Mouse (Mus musculus) c-Kit-positive CD71-positive TER-119-positive erythroid progenitor cells, embryonic 14.5 days (primary cell): ENCODE data around the gene Itih4.

Experiments
- DNase-seq: peaks from one replicate; pipeline ENCODE4 v3.0.0-alpha.2; 2013; ENCODE audit warnings: low spot score

Itih4 gene

GRCm38 (mm10) chr14:30886204-30886603 is at the start of gene Itih4:
Itih4 (plus strand) TSS chr14:30886476.
- no peak for DNase-seq

DNA sequence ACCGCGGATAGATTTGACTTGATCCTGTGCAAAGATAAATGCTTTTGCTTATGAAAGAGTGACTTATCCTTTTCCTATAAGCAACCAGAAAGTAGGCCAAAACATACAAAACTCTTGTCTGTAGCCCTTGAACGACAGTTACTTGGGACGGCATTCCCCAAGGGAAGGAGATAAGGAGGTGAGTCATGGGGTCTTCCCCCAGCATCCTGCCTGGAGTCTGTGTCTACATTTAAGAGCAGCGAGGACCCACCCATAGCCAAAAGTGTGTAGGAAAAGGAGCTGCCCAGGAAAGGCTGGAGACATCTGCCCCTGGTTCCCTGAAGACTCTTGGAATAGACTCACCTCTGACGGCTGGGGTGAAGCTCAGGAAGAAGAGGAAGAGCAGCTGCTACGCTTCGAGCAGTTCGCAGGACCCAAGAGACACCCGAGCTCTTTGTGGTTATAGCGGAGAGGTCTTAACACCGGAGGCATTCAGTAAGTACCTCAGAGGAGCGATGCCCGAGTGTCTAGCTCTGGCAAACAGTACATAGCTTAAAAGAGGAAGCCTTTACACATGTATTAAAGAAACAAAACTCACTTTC is 48.8 kb upstream of the Itih4 start:
- DNase-seq, result no peak

GRCm38 (mm10) chr14:30843701-30844100 is 42.6 kb upstream of the Itih4 start:
- DNase-seq, result no peak

- DNase-seq, result no peak
Measured at GRCm38 (mm10) chr14:30850504-30850903, 35.8 kb upstream of the Itih4 start.

DNA sequence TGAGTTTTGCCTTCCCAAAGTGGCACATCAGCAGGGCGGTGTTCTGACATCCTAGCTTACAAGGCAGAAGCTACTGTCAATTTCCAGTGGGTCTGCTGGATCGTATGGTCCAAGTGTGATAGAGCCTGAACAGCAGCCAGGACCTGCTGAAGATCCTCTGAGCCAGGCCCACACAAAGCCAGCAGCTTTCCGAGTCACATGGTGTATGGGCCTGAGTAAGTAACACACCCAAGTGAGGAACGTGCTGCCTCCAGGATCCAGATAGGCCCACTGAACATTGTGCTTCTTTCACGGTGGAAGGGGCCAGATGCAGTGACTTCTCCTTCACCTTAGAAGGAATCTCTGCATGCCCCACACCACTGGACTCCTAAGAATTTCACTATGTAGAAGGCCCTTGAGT is 34.0 kb upstream of the Itih4 start:
- DNase-seq, result no peak

GRCm38 (mm10) chr14:30855316-30855715 is 31.0 kb upstream of the Itih4 start:
- DNase-seq, result no peak

DNA sequence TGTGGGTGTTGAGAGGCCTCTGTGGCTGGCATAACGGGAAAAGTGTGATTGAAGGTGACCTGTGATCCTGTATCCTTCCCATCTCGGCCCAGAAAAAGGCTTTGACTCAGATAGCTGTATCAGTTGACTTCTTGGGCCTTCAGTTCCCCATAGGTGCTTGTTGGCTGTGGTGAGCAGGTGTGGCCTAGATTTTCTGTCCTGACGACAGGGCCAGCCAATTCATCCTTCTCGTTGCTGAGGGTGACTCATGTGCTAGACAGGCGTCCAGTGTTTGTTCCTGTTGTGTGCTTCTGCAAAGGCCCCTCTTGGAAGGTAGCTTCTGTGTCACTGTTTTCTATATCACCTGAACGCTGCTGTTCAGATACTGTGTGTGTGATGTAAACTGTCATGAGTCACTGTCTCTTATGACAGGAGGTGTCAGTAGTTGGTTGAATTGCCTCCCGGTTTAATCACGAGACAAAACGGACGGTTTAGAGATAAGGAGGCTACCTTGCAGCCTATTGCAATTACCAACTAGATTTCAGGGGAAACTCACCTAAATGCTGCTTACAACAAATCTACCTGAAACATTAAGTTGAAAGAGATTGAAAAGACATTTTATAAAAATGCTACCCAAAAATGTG is 29.3 kb upstream of the Itih4 start:
- DNase-seq, result no peak

GRCm38 (mm10) chr14:30857990-30858389 is 28.3 kb upstream of the Itih4 start:
- no peak for DNase-seq

DNA sequence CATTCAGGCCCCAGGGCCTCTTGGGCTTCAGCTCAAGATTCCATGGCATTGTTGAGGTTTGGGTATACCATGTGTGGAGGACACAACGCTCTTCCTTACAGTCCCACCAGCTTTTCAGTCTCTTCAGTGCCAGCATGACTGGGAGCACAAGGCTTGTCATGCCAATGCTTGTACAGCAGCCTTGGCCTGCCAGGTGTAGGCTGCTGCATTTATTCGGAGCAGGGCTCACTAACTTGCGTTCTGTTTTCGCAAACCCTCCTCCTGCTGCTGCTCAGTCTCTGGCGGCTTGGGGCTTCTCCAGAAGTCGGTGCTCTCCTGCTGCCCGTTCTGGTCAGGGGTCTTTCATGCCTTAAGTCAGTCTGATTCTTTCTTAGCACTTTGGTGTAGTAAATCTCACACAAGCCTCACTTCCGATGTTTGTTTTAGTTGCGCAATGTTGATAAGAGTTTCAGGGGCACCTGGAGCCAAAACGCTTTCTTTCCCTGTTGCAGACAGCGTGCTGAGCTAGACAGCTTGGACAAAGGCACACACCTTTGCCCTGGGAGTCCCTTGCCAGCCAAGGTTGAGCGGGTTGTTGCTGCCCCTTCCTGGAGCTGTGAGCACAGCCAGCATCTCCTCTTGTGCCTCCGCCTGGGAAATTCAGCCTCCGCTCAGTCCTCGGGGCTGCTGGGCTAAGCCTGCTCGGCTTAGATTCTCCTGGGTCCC is 24.7 kb upstream of the Itih4 start:
- no peak for DNase-seq

- no peak for DNase-seq
Measured at GRCm38 (mm10) chr14:30862368-30862767, 23.9 kb upstream of the Itih4 start.

- no peak for DNase-seq
Measured at GRCm38 (mm10) chr14:30865311-30865710, 21.0 kb upstream of the Itih4 start.

- peak; percentile 65 for DNase-seq
Measured at GRCm38 (mm10) chr14:30867042-30867441, 19.2 kb upstream of the Itih4 start.

DNA sequence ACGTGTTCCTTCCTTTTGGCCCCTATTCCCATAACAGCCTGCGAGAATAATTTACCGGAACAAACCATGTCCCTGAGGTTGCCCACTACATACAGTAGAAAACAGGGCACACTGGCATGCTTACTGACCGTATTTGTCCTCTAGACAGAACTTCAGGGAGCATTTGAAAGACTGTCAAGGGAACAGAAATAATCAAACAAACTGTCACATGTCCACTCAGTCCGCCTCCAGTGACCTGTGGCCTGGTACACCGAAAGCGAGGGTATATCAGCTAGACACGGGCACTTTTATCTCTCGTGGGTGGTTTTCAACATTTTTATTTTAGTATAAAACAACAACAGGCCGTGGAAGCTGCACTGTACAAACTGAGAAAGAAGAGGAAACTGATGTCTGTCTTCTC is 17.4 kb upstream of the Itih4 start:
- no peak for DNase-seq

- no peak for DNase-seq
Measured at GRCm38 (mm10) chr14:30869391-30869801, 16.9 kb upstream of the Itih4 start.

- DNase-seq, result no peak
Measured at GRCm38 (mm10) chr14:30870206-30871147, 15.8 kb upstream of the Itih4 start.

DNA sequence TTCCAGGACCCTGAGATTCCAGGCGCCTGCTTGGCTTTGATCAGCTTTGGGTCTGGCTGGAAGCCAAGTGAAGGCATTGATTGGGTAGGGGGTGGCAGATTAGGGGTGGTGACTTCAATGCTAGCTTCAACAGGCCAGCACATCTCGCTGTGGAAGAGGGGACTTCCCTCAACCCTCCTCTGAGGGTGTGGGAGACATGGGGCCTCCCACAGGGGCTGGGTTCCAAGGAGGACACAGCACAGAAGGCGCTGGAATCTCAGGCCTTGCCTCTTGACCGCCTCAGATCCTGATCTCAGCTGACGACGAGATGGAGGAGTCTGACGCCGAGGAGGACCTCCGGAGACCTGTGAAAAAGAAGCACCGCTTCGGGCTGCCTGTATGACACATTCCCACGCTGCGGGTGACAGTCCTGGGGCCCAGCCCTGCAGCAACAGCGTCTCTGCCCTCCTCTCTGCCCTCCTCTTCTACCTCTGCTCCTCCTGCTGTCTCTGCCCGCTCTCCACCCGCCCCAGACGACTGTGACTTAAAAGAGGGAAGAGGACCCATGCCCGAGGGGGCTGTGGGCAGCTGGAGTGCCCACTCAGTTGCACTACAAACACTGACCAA is 12.1 kb upstream of the Itih4 start:
- DNase-seq, result no peak

GRCm38 (mm10) chr14:30875130-30875865 is 11.0 kb upstream of the Itih4 start:
- DNase-seq, result no peak

DNA sequence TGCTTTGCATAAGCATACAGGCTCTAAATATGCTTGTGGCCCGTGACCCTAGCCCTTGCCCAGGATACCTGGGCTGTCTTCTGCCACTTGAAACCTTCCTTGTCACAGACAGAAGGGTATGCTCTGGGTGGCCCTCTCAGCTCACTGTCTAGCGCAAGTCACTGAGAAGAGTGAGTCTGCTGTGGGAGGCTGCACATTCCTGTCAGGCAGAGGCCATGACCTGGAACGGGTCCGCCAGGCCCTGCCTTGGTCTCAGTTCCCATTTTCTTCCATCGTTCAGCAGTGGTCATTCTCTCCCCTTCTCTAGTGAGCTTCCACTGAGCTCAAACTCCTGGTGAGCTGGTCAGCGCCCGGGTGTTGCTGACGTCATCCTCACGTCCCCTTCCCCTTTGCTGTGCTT is 10.3 kb upstream of the Itih4 start:
- no peak for DNase-seq

GRCm38 (mm10) chr14:30876451-30876850 is 9.8 kb upstream of the Itih4 start:
- no peak for DNase-seq

GRCm38 (mm10) chr14:30877827-30878226 is 8.4 kb upstream of the Itih4 start:
- no peak for DNase-seq

- DNase-seq, result no peak
Measured at GRCm38 (mm10) chr14:30878958-30879571, 7.2 kb upstream of the Itih4 start, which contains the start of gene Mustn1. Mustn1 (plus strand) TSS chr14:30879200.
